Mouse (Mus musculus) embryonic facial prominence, embryonic 14.5 days (tissue): ENCODE data around the gene Mab21l1. TPM values are rescaled to one million over a fixed set of nuclear protein-coding genes. Genes with fewer than 3 reads are reported as not detected.

ENCODE experiments used
- ATAC-seq: fragments of 200-750 bp; cut with Nextera tagmentation; 2 replicates; pipeline ENCODE4 v1.8.0; 2017; ENCODE audit warnings: low read depth, moderate number of reproducible peaks, moderate TSS enrichment
- DNase-seq: peaks from one replicate; pipeline ENCODE4 v3.0.0-alpha.2; 2015; ENCODE audit warnings: low spot score
- H3K27ac ChIP-seq: fragments of 300-500 bp; sonication (generic); replicated peaks from 2 replicates; pipeline ENCODE4 v1.5.1; 2014; ENCODE audit warnings: low read depth, mild to moderate bottlenecking, low read length, moderate library complexity
- H3K27me3 ChIP-seq: fragments of 300-500 bp; sonication (generic); replicated peaks from 2 replicates; pipeline ENCODE4 v1.6.1; 2014; ENCODE audit warnings: low read length; ENCODE audit not compliant: control insufficient read depth, insufficient read depth
- H3K36me3 ChIP-seq: fragments of 300-500 bp; sonication (generic); 2 replicates; pipeline ENCODE4 v1.6.1; 2014; ENCODE audit warnings: low read length, mixed read lengths; ENCODE audit not compliant: control insufficient read depth, insufficient read depth
- H3K4me1 ChIP-seq: fragments of 300-500 bp; sonication (generic); 2 replicates; pipeline ENCODE4 v1.6.1; 2014; ENCODE audit warnings: antibody characterized with exemption, low read length; ENCODE audit not compliant: control insufficient read depth, insufficient read depth
- H3K4me2 ChIP-seq: fragments of 300-500 bp; sonication (generic); 2 replicates; pipeline ENCODE4 v1.6.1; 2014; ENCODE audit warnings: low read depth, mild to moderate bottlenecking, low read length, moderate library complexity, mixed read lengths
- H3K4me3 ChIP-seq: fragments of 300-500 bp; sonication (generic); 2 replicates; pipeline ENCODE4 v1.5.1; 2014; ENCODE audit warnings: low read depth, mild to moderate bottlenecking, low read length
- H3K9ac ChIP-seq: fragments of 300-500 bp; sonication (generic); 2 replicates; pipeline ENCODE4 v1.6.1; 2014; ENCODE audit warnings: low read depth, mild to moderate bottlenecking, low read length, moderate library complexity, mixed read lengths
- H3K9me3 ChIP-seq: fragments of 300-500 bp; sonication (generic); 2 replicates; pipeline ENCODE4 v1.6.1; 2016; ENCODE audit warnings: low read length; ENCODE audit not compliant: control insufficient read depth
- WGBS: fragments of 180-500 bp; shearing (Covaris S2); extraction: QIAGEN DNeasy Blood & Tissue Kit; methylation state at CpG from one replicate; pipeline ENCODE4 v1.1.7; 2014; 5-methylcytosine and 5-hydroxymethylcytosine counted together
- polyA plus RNA-seq: library from polyadenylated mRNA; unstranded; fragments of >200 nt; fragmentation: Nextera tagmentation; extraction: Ambion mirVana; gene quantifications from 2 replicates; pipeline ENCODE4 v1.2.1, GENCODE M21; 2014

Gene Mab21l1
- polyA plus RNA-seq, 1 experiment from 2014 or later: 21.9 TPM

GRCm38 (mm10) chr3:55752558-55752957 lies 29.8 kb upstream of the Mab21l1 start:
- Histone ChIP-seq H3K4me2 (no peak overlapping the region), H3K9me3 (no peaks in the 10 kb centered on the region), H3K27me3 (no peaks in the 10 kb centered on the region), H3K9ac (no peak overlapping the region), H3K4me1 (0 out of 2 replicates have a peak, but pooled peaks cover 23% of the 10 kb centered on the region), H3K4me3 (no peak overlapping the region), H3K27ac (no peak overlapping the region), H3K36me3 (no peaks in the 10 kb centered on the region)
- 84% methylated on average over 4 of the region's 4 CpGs for WGBS
- ATAC-seq (no peak), DNase-seq (no peak)

- Histone ChIP-seq H3K9me3 (no peaks in the 10 kb centered on the region), H3K36me3 (no peaks in the 10 kb centered on the region), H3K4me3 (no peak overlapping the region), H3K27ac (no peak overlapping the region), H3K4me1 (0 out of 2 replicates have a peak, but pooled peaks cover 23% of the 10 kb centered on the region), H3K9ac (no peak overlapping the region), H3K4me2 (no peak overlapping the region), H3K27me3 (no peaks in the 10 kb centered on the region)
- ATAC-seq: no peak
- 89% methylated on average over 6 of the region's 6 CpGs for WGBS
- no peak for DNase-seq
Measured at GRCm38 (mm10) chr3:55753872-55754271, 28.4 kb upstream of the Mab21l1 start.

- no peaks in the 10 kb centered on the region for H3K36me3 ChIP-seq
- ATAC-seq (no peak; the same call in 1 of the 2 replicates), DNase-seq (no peak)
- H3K27ac ChIP-seq: no peak overlapping the region
- 0 out of 2 replicates have a peak, but pooled peaks cover 23% of the 10 kb centered on the region for H3K4me1 ChIP-seq
- 72% methylated on average over 6 of the region's 6 CpGs for WGBS
- H3K4me3 ChIP-seq: no peak overlapping the region
- no peaks in the 10 kb centered on the region for H3K9me3 ChIP-seq
- H3K9ac ChIP-seq: no peak overlapping the region
- no peaks in the 10 kb centered on the region for H3K27me3 ChIP-seq
- H3K4me2 ChIP-seq: no peak overlapping the region
Measured at GRCm38 (mm10) chr3:55754981-55755608, 27.2 kb upstream of the Mab21l1 start.

- no peak overlapping the region for H3K4me3 ChIP-seq
- H3K4me2 ChIP-seq: no peak overlapping the region
- no peaks in the 10 kb centered on the region for H3K36me3 ChIP-seq
- H3K9me3 ChIP-seq: no peaks in the 10 kb centered on the region
- ATAC-seq: peak; percentile 60
- peak overlapping the region; percentile 33; the same call in 1 of the 2 replicates for H3K27ac ChIP-seq
- H3K9ac ChIP-seq: no peak overlapping the region
- 0 out of 2 replicates have a peak, but pooled peaks cover 23% of the 10 kb centered on the region for H3K4me1 ChIP-seq
- no peaks in the 10 kb centered on the region for H3K27me3 ChIP-seq
- 36% methylated on average over 11 of the region's 11 CpGs for WGBS
- DNase-seq: peak; percentile 73
Measured at GRCm38 (mm10) chr3:55755805-55756601, 26.3 kb upstream of the Mab21l1 start.

GRCm38 (mm10) chr3:55756602-55757190 lies 25.6 kb upstream of the Mab21l1 start:
- 0 out of 2 replicates have a peak, but pooled peaks cover 16% of the 10 kb centered on the region for H3K4me1 ChIP-seq
- no peak overlapping the region for H3K4me3 ChIP-seq
- H3K4me2 ChIP-seq: no peak overlapping the region
- peak; percentile 83 for ATAC-seq
- no peaks in the 10 kb centered on the region for H3K36me3 ChIP-seq
- H3K9ac ChIP-seq: no peak overlapping the region
- H3K27me3 ChIP-seq: no peaks in the 10 kb centered on the region
- no peaks in the 10 kb centered on the region for H3K9me3 ChIP-seq
- WGBS: 55% methylated on average over 11 of the region's 11 CpGs
- DNase-seq: peak; percentile 76
- H3K27ac ChIP-seq: peak overlapping the region; percentile 33; the same call in 1 of the 2 replicates

- no peak overlapping the region for H3K4me2 ChIP-seq
- no peaks in the 10 kb centered on the region for H3K36me3 ChIP-seq
- H3K4me3 ChIP-seq: no peak overlapping the region
- no peaks in the 10 kb centered on the region for H3K9me3 ChIP-seq
- H3K27me3 ChIP-seq: no peaks in the 10 kb centered on the region
- no peak overlapping the region for H3K9ac ChIP-seq
- ATAC-seq (no peak), DNase-seq (peak; percentile 78)
- 39% methylated on average over 8 of the region's 8 CpGs for WGBS
- H3K27ac ChIP-seq: no peak overlapping the region
- H3K4me1 ChIP-seq: 0 out of 2 replicates have a peak, but pooled peaks cover 16% of the 10 kb centered on the region
Measured at GRCm38 (mm10) chr3:55758297-55758696, 24.0 kb upstream of the Mab21l1 start.

- Histone ChIP-seq H3K36me3 (no peaks in the 10 kb centered on the region), H3K27ac (no peak overlapping the region), H3K9me3 (no peaks in the 10 kb centered on the region), H3K27me3 (no peaks in the 10 kb centered on the region), H3K4me3 (no peak overlapping the region), H3K9ac (no peak overlapping the region), H3K4me1 (no peaks in the 10 kb centered on the region; the same call in 1 of the 2 replicates), H3K4me2 (no peak overlapping the region)
- 53% methylated on average over 8 of the region's 8 CpGs for WGBS
- DNase-seq (no peak), ATAC-seq (no peak)
Measured at GRCm38 (mm10) chr3:55763591-55763990, 18.7 kb upstream of the Mab21l1 start.

- 95% methylated on average over 2 of the region's 2 CpGs for WGBS
Measured at GRCm38 (mm10) chr3:55768654-55769053, 13.7 kb upstream of the Mab21l1 start.

More at GRCm38 (mm10) chr3:55768654-55769053, 13.7 kb upstream of the Mab21l1 start:
- Histone ChIP-seq H3K9ac (no peak overlapping the region), H3K36me3 (no peaks in the 10 kb centered on the region), H3K4me3 (no peak overlapping the region), H3K9me3 (no peaks in the 10 kb centered on the region), H3K27ac (no peak overlapping the region), H3K4me1 (no peaks in the 10 kb centered on the region; the same call in 1 of the 2 replicates), H3K27me3 (no peaks in the 10 kb centered on the region), H3K4me2 (no peak overlapping the region)
- no peak for ATAC-seq
- DNase-seq: no peak
